Mouse (Mus musculus) midbrain, embryonic 13.5 days (tissue): ENCODE data around the gene Pik3cb. TPM values are rescaled to one million over a fixed set of nuclear protein-coding genes. Genes with fewer than 3 reads are reported as not detected.

Experiments used
- ATAC-seq: fragments of 200-750 bp; cut with Nextera tagmentation; 2 replicates; pipeline ENCODE4 v1.8.0; 2017; ENCODE audit warnings: mild to moderate bottlenecking, moderate TSS enrichment, moderate library complexity
- H3K27ac ChIP-seq: fragments of 300-500 bp; sonication (generic); 2 replicates; pipeline ENCODE4 v1.5.1; 2015; ENCODE audit warnings: inconsistent platforms, mild to moderate bottlenecking, moderate library complexity
- H3K27me3 ChIP-seq: fragments of 300-500 bp; sonication (generic); 2 replicates; pipeline ENCODE4 v1.6.1; 2015; ENCODE audit warnings: mild to moderate bottlenecking, inconsistent platforms
- H3K36me3 ChIP-seq: fragments of 300-500 bp; sonication (generic); 2 replicates; pipeline ENCODE4 v1.6.1; 2015; ENCODE audit warnings: mild to moderate bottlenecking, inconsistent platforms
- H3K4me1 ChIP-seq: fragments of 300-500 bp; sonication (generic); replicated peaks from 2 replicates; pipeline ENCODE4 v1.6.1; 2015; ENCODE audit warnings: inconsistent platforms
- H3K4me2 ChIP-seq: fragments of 300-500 bp; sonication (generic); replicated peaks from 2 replicates; pipeline ENCODE4 v1.6.1; 2015; ENCODE audit warnings: moderate library complexity, mild to moderate bottlenecking, inconsistent platforms
- H3K4me3 ChIP-seq: fragments of 300-500 bp; sonication (generic); replicated peaks from 2 replicates; pipeline ENCODE4 v1.5.1; 2015; ENCODE audit warnings: mild to moderate bottlenecking, inconsistent platforms
- H3K9ac ChIP-seq: fragments of 300-500 bp; sonication (generic); replicated peaks from 2 replicates; pipeline ENCODE4 v1.6.1; 2015; ENCODE audit warnings: mild to moderate bottlenecking, inconsistent platforms
- H3K9me3 ChIP-seq: fragments of 300-500 bp; sonication (generic); 2 replicates; pipeline ENCODE4 v1.6.1; 2016; ENCODE audit warnings: mild to moderate bottlenecking, inconsistent platforms
- WGBS: fragments of 180-500 bp; shearing (Covaris S2); methylation state at CpG from one replicate; pipeline ENCODE4 v1.1.7; 2015; 5-methylcytosine and 5-hydroxymethylcytosine counted together
- polyA plus RNA-seq: library from polyadenylated mRNA; unstranded; fragments of >200 nt; fragmentation: Nextera tagmentation; extraction: Ambion mirVana; gene quantifications from 2 replicates; pipeline ENCODE4 v1.2.1, GENCODE M21; 2015

Pik3cb gene
- polyA plus RNA-seq, 1 experiment from 2014 or later, result 3.1 TPM

DNA sequence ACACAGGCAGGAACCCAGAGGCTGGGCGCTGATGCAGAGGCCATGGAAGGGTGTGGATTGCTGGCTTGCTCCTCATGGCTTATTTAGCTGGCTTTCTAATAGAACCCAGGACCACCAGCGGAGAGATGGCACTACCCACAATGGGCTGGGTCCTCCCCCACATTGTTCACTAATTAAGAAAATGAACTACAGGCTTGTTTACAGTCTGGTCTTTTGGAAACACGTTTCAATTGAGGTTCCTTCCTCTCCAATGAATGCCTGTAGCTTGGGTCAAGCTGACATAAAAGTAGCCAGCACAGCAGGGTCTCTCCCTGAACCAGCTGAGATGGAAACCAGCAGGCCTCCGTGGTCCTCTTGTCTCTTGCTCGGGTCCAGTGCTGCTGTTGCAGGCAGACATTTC, 119.3 kb downstream of the Pik3cb start:
- Histone ChIP-seq H3K27me3 (no peaks in the 10 kb centered on the region), H3K27ac (no peak overlapping the region), H3K4me1 (no peaks in the 10 kb centered on the region), H3K9me3 (no peaks in the 10 kb centered on the region), H3K9ac (no peak overlapping the region), H3K4me3 (no peak overlapping the region), H3K4me2 (no peak overlapping the region), H3K36me3 (no peaks in the 10 kb centered on the region)
- no peak for ATAC-seq
- WGBS, result 28% methylated on average over 5 of the region's 5 CpGs

GRCm38 (mm10) chr9:99017679-99018078, 122.7 kb downstream of the Pik3cb start:
- 86% methylated on average over 6 of the region's 6 CpGs for WGBS
- no peak overlapping the region for H3K9ac ChIP-seq
- H3K4me3 ChIP-seq, result no peak overlapping the region
- peaks cover 3% of the 10 kb centered on the region; the same call in 1 of the 2 replicates for H3K36me3 ChIP-seq
- H3K4me1 ChIP-seq, result no peaks in the 10 kb centered on the region
- ATAC-seq, result no peak
- no peaks in the 10 kb centered on the region for H3K9me3 ChIP-seq
- no peaks in the 10 kb centered on the region for H3K27me3 ChIP-seq
- H3K4me2 ChIP-seq, result no peak overlapping the region
- no peak overlapping the region for H3K27ac ChIP-seq

GRCm38 (mm10) chr9:99016759-99017158, 123.7 kb downstream of the Pik3cb start:
- no peak overlapping the region for H3K4me2 ChIP-seq
- WGBS, result 80% methylated on average over 3 of the region's 3 CpGs
- no peaks in the 10 kb centered on the region for H3K27me3 ChIP-seq
- peaks cover 3% of the 10 kb centered on the region; the same call in 1 of the 2 replicates for H3K36me3 ChIP-seq
- H3K4me3 ChIP-seq, result no peak overlapping the region
- H3K9me3 ChIP-seq, result no peaks in the 10 kb centered on the region
- H3K27ac ChIP-seq, result no peak overlapping the region
- H3K4me1 ChIP-seq, result no peaks in the 10 kb centered on the region
- ATAC-seq, result no peak
- H3K9ac ChIP-seq, result no peak overlapping the region

DNA sequence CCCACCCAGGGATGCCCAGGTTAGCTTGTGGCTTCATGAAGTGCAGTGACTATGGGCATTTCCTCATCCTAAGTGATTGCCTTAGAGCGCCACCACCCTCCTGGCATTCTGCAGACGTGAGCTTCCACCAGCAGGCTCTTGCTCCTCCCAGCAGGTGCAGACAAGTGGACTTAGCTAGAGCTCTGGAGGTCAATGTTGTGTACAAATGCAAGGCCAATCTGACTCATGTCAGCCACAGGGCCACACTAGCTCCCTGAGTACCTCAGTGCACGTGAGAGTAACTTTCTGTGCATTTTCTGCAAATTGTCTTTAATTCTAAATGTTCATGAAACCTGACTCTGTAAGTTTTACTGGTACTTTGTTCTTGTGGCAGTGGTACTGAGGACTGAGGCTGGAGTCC, 124.1 kb downstream of the Pik3cb start:
- H3K27ac ChIP-seq, result no peak overlapping the region
- no peak overlapping the region for H3K4me3 ChIP-seq
- 80% methylated on average over 3 of the region's 3 CpGs for WGBS
- no peak for ATAC-seq
- H3K9me3 ChIP-seq, result no peaks in the 10 kb centered on the region
- H3K4me1 ChIP-seq, result no peaks in the 10 kb centered on the region
- no peaks in the 10 kb centered on the region for H3K27me3 ChIP-seq
- no peak overlapping the region for H3K4me2 ChIP-seq
- H3K9ac ChIP-seq, result no peak overlapping the region
- peaks cover 3% of the 10 kb centered on the region; the same call in 1 of the 2 replicates for H3K36me3 ChIP-seq

DNA sequence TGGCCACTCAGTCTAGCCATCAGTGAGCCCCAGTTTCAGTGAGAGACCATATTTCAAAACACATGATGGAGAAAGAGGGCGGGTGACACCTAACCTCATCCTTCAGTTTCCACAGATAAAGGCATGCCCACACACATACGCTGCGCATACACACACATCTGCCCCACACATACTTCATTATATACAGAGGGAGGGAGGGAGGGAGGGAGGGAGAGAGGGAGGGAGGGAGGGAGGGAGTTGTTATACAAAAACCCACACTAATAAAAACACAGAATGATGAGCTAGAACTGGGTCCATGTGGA, 130.6 kb downstream of the Pik3cb start:
- no peak overlapping the region for H3K4me2 ChIP-seq
- no peak for ATAC-seq

GRCm38 (mm10) chr9:99009069-99009897, 131.1 kb downstream of the Pik3cb start:
- H3K27ac ChIP-seq, result no peak overlapping the region
- peaks cover 16% of the 10 kb centered on the region for H3K36me3 ChIP-seq
- ATAC-seq, result no peak
- H3K4me3 ChIP-seq, result no peak overlapping the region
- 88% methylated on average over 12 of the region's 12 CpGs for WGBS
- H3K4me2 ChIP-seq, result no peak overlapping the region
- no peaks in the 10 kb centered on the region for H3K9me3 ChIP-seq
- no peak overlapping the region for H3K9ac ChIP-seq
- H3K4me1 ChIP-seq, result no peaks in the 10 kb centered on the region
- H3K27me3 ChIP-seq, result no peaks in the 10 kb centered on the region

More for the DNA sequence above, 130.6 kb downstream of the Pik3cb start:
- Histone ChIP-seq H3K9me3 (no peaks in the 10 kb centered on the region), H3K4me1 (no peaks in the 10 kb centered on the region), H3K36me3 (peaks cover 17% of the 10 kb centered on the region), H3K9ac (no peak overlapping the region), H3K27ac (no peak overlapping the region), H3K27me3 (no peaks in the 10 kb centered on the region), H3K4me3 (no peak overlapping the region)
- WGBS, result 100% methylated on average over 3 of the region's 3 CpGs

DNA sequence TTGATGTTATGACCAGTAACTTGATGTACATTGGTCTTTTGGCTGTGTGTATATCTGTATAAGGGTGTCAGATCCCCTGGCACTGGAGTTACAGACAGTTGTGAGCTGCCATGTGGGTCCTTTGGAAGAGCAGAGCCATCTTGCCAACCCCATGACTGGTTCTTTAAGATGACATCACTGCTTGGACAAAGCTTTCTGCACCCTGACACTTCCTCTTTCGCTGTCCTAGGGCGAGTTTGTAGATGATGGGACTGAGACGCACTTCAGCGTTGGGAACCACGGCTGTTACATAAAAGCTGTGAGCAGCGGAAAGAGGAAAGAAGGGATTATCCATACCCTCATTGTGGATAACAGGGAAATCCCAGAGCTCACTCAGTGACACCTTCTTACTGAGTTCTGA, 139.1 kb downstream of the Pik3cb start:
- WGBS, result 89% methylated on average over 6 of the region's 6 CpGs
- no peak for ATAC-seq
- no peak overlapping the region for H3K9ac ChIP-seq
- peaks cover 68% of the 10 kb centered on the region for H3K36me3 ChIP-seq
- no peaks in the 10 kb centered on the region for H3K4me1 ChIP-seq
- no peak overlapping the region for H3K4me2 ChIP-seq
- no peak overlapping the region for H3K27ac ChIP-seq
- no peak overlapping the region for H3K4me3 ChIP-seq
- no peaks in the 10 kb centered on the region for H3K27me3 ChIP-seq
- H3K9me3 ChIP-seq, result no peaks in the 10 kb centered on the region

GRCm38 (mm10) chr9:98999881-99000339, 140.5 kb downstream of the Pik3cb start:
- no peak for ATAC-seq
- no peaks in the 10 kb centered on the region for H3K27me3 ChIP-seq
- 87% methylated on average over 9 of the region's 9 CpGs for WGBS
- H3K9ac ChIP-seq, result no peak overlapping the region
- no peaks in the 10 kb centered on the region for H3K4me1 ChIP-seq
- H3K9me3 ChIP-seq, result no peaks in the 10 kb centered on the region
- no peak overlapping the region for H3K27ac ChIP-seq
- H3K36me3 ChIP-seq, result peaks cover 61% of the 10 kb centered on the region
- H3K4me3 ChIP-seq, result no peak overlapping the region
- no peak overlapping the region for H3K4me2 ChIP-seq

GRCm38 (mm10) chr9:98994103-98994502, 146.3 kb downstream of the Pik3cb start:
- no peaks in the 10 kb centered on the region for H3K9me3 ChIP-seq
- no peak overlapping the region for H3K27ac ChIP-seq
- H3K9ac ChIP-seq, result no peak overlapping the region
- peaks cover 36% of the 10 kb centered on the region for H3K36me3 ChIP-seq
- ATAC-seq, result no peak
- no peak overlapping the region for H3K4me2 ChIP-seq
- H3K4me3 ChIP-seq, result no peak overlapping the region
- H3K27me3 ChIP-seq, result no peaks in the 10 kb centered on the region
- WGBS, result 87% methylated on average over 4 of the region's 4 CpGs
- no peaks in the 10 kb centered on the region for H3K4me1 ChIP-seq

- Histone ChIP-seq H3K36me3 (no peaks in the 10 kb centered on the region), H3K27me3 (peaks cover 13% of the 10 kb centered on the region), H3K4me1 (peaks cover 15% of the 10 kb centered on the region), H3K9ac (peak overlapping the region; percentile 84), H3K9me3 (no peaks in the 10 kb centered on the region), H3K4me2 (peak overlapping the region; percentile 73), H3K4me3 (peak overlapping the region; percentile 81), H3K27ac (no peak overlapping the region)
- ATAC-seq, result no peak
- WGBS, result 52% methylated on average over 9 of the region's 9 CpGs
Measured at GRCm38 (mm10) chr9:98987131-98987530, 153.3 kb downstream of the Pik3cb start.
